Mouse (Mus musculus): ENCODE measurements around the gene Gm9732. TPM values are rescaled to one million over a fixed set of nuclear protein-coding genes. Genes with fewer than 3 reads are reported as not detected.
"Not testable (repeated sequence)": the region's sequence is repeated elsewhere in the genome, so short reads cannot be mapped to it uniquely, and the experiment has no call there.

The Gm9732 gene
- polyA plus RNA-seq, 1 experiment: not detected

GRCm38 (mm10) chr14:43352944-43353343 is 78.1 kb downstream of the Gm9732 start:
- DNase-seq (ENCODE audit: low read depth): not testable (repeated sequence)

Other genes starting within 250 kb of the Gm9732 start
- gene Gm8094, start 198.4 kb upstream of the Gm9732 start, polyA plus RNA-seq (2012; rRNA removed): not detected in 2 replicates
- not detected in 2 replicates for gene Gm8104, start 174.4 kb upstream of the Gm9732 start, polyA plus RNA-seq (2012; rRNA removed)
- gene Gm7233, start 95.2 kb upstream of the Gm9732 start, polyA plus RNA-seq (2012; rRNA removed): 0.04 TPM in 1 of 2 replicates, not detected in the other
- gene Gm8122, start 39.7 kb upstream of the Gm9732 start, polyA plus RNA-seq (2012; rRNA removed): not detected in 2 replicates
- gene Gm8126, start 16.4 kb upstream of the Gm9732 start, polyA plus RNA-seq (2012; rRNA removed): not detected in 2 replicates
- not detected in 2 replicates for gene Gm8127, start 18.8 kb downstream of the Gm9732 start, polyA plus RNA-seq (2012; rRNA removed)
- 0.10 TPM in 1 of 2 replicates, not detected in the other for gene 1700001F09Rik, start 72.8 kb downstream of the Gm9732 start, polyA plus RNA-seq (2012; rRNA removed)
- not detected in 2 replicates for gene Gm8138, start 141.3 kb downstream of the Gm9732 start, polyA plus RNA-seq (2012; rRNA removed)